Mouse (Mus musculus): ENCODE measurements at regions not wholly inside any gene's neighbourhood (a gene's known extent, or its start where the extent isn't known, plus 50 kb on each side); places are given as distances from the start of the nearest gene placed in this dataset.
"Not testable (repeated sequence)": the region's sequence is repeated elsewhere in the genome, so short reads cannot be mapped to it uniquely, and the experiment has no call there.

GRCm38 (mm10) chr9:94169905-94170612, 367.8 kb downstream of the 1190002N15Rik start:
- TF ChIP-seq CTCF (IDR thresholded peaks at IDR 0.05; ENCODE audit: insufficient read depth, low read length) (no peak), POLR2A (IDR thresholded peaks at IDR 0.05; ENCODE audit: borderline replicate concordance, extremely low read depth, low read depth, low read length) (no peak)
- no peaks in the 10 kb centered on the region for H3K4me1 ChIP-seq (ENCODE audit: control insufficient read depth, insufficient read depth, low read length)
- 78% methylated on average over 2 of the region's 2 CpGs for WGBS
- H3K4me3 ChIP-seq (replicated peaks; ENCODE audit: extremely low read depth, low read depth, low read length): no peak overlapping the region
- no peak for DNase-seq

DNA sequence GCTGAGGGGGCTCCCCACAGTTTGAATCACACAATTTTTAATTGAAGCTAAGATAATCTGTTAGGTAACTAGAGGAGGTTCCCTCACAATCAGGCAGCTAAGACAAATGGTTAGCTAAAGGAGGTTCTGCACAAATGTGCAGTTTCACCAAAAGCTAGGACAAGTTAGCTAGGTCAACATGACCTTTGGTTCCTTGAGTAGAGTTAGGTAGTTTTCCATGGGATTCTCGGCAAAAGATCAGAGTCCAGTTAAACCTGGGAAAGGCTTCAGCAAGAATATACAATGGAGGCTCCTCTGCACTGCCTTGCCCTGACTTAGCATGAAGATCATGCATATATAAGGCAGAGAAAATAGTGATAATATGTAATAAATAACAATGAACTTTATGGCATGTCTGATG, 374.2 kb downstream of the 1190002N15Rik start:
- no peak for TF ChIP-seq CTCF (IDR thresholded peaks at IDR 0.05; ENCODE audit: insufficient read depth, low read length)
- TF ChIP-seq POLR2A (IDR thresholded peaks at IDR 0.05; ENCODE audit: borderline replicate concordance, extremely low read depth, low read depth, low read length): no peak
- 87% methylated on average over 1 of the region's 1 CpGs for WGBS
- no peak for DNase-seq
- Histone ChIP-seq H3K4me3 (replicated peaks; ENCODE audit: extremely low read depth, low read depth, low read length) (no peak overlapping the region), H3K4me1 (ENCODE audit: control insufficient read depth, insufficient read depth, low read length) (no peaks in the 10 kb centered on the region)

DNA sequence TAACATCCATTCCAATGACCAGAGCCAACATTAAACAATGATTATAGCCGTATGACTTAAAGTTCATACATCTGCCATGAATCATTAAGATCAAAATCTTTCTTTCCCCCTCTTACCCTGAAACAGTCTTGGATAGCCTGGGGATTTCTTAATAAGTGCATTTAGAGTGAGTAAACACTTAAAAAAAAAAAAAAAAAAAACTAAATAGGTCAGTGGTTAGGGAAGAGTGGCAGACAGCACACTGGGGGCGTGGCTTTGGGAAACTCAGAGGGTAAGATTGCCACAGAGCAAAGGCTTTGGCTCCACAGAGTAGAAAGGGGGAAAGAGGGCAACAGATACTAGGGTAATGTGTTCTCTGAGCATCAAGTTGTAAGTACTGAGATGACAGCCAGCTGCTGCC, 382.3 kb downstream of the 1190002N15Rik start:
- no peak for DNase-seq
- Histone ChIP-seq H3K4me3 (replicated peaks; ENCODE audit: extremely low read depth, low read depth, low read length) (no peak overlapping the region), H3K4me1 (ENCODE audit: control insufficient read depth, insufficient read depth, low read length) (no peaks in the 10 kb centered on the region)
- 51% methylated on average over 2 of the region's 2 CpGs for WGBS
- TF ChIP-seq CTCF (IDR thresholded peaks at IDR 0.05; ENCODE audit: insufficient read depth, low read length) (no peak), POLR2A (IDR thresholded peaks at IDR 0.05; ENCODE audit: borderline replicate concordance, extremely low read depth, low read depth, low read length) (no peak)

DNA sequence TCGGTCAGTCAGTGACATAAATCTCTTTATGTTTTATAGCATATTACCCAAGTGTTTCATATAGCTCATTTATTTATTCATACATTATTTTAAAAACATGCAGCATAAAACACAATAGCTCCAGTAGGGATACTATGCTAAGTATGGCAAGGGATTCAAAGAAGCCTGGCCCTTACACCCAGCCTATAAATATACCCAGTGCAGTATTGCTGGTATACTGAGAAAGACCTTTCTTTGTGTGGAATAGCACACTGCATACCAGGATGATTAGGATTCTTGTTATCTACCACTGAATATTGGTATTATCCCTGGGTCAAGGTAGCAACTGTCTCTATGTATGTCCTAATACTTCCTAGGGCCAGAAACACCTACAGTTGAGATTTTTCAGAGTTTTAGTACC, 389.4 kb downstream of the 1190002N15Rik start:
- TF ChIP-seq POLR2A (IDR thresholded peaks at IDR 0.05; ENCODE audit: borderline replicate concordance, extremely low read depth, low read depth, low read length) (no peak), CTCF (IDR thresholded peaks at IDR 0.05; ENCODE audit: insufficient read depth, low read length) (no peak)

DNA sequence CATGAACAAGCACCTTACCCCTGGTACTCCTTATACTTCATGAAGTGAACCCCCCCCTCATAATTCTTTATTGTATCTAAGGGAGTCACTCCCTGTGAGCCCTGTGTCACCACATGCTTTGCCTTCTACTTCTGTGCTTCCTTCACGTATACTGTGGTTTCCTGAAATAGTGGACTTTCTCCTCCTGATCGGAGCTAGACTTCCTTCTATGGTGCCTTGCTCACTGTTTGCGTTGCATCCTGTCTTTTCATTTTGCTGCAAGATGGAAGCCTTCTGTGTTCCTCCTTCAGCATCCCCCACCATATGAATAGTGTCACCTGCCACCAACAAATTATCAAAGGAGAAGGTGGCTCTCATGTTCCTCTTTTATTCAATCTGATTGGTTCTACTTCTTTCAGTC, 391.1 kb downstream of the 1190002N15Rik start:
- no peak for TF ChIP-seq POLR2A (IDR thresholded peaks at IDR 0.05; ENCODE audit: borderline replicate concordance, extremely low read depth, low read depth, low read length)
- TF ChIP-seq CTCF (IDR thresholded peaks at IDR 0.05; ENCODE audit: insufficient read depth, low read length): no peak
- 71% methylated on average over 3 of the region's 3 CpGs for WGBS
- no peak for DNase-seq
- no peak overlapping the region for H3K4me3 ChIP-seq (replicated peaks; ENCODE audit: extremely low read depth, low read depth, low read length)
- H3K4me1 ChIP-seq (ENCODE audit: control insufficient read depth, insufficient read depth, low read length): no peaks in the 10 kb centered on the region

More for the DNA sequence above, 389.4 kb downstream of the 1190002N15Rik start:
- Histone ChIP-seq H3K4me1 (ENCODE audit: control insufficient read depth, insufficient read depth, low read length) (no peaks in the 10 kb centered on the region), H3K4me3 (replicated peaks; ENCODE audit: extremely low read depth, low read depth, low read length) (no peak overlapping the region)
- DNase-seq: no peak
- 95% methylated on average over 1 of the region's 1 CpGs for WGBS

GRCm38 (mm10) chr9:94136444-94136843, 401.4 kb downstream of the 1190002N15Rik start:
- DNase-seq: peak; percentile 50
- no peaks in the 10 kb centered on the region for H3K4me1 ChIP-seq (ENCODE audit: control insufficient read depth, insufficient read depth, low read length)
- 19% methylated on average over 1 of the region's 1 CpGs for WGBS
- no peak for TF ChIP-seq POLR2A (IDR thresholded peaks at IDR 0.05; ENCODE audit: borderline replicate concordance, extremely low read depth, low read depth, low read length)
- no peak for TF ChIP-seq CTCF (IDR thresholded peaks at IDR 0.05; ENCODE audit: insufficient read depth, low read length)
- H3K4me3 ChIP-seq (replicated peaks; ENCODE audit: extremely low read depth, low read depth, low read length): no peak overlapping the region

- no peak for DNase-seq
- Histone ChIP-seq H3K4me3 (replicated peaks; ENCODE audit: extremely low read depth, low read depth, low read length) (no peak overlapping the region), H3K4me1 (ENCODE audit: control insufficient read depth, insufficient read depth, low read length) (no peaks in the 10 kb centered on the region)
- TF ChIP-seq POLR2A (IDR thresholded peaks at IDR 0.05; ENCODE audit: borderline replicate concordance, extremely low read depth, low read depth, low read length): no peak
- TF ChIP-seq CTCF (IDR thresholded peaks at IDR 0.05; ENCODE audit: insufficient read depth, low read length): no peak
- 63% methylated on average over 2 of the region's 2 CpGs for WGBS
These were observed 404.2 kb downstream of the 1190002N15Rik start for GRCm38 (mm10) chr9:94133682-94134081.

GRCm38 (mm10) chr9:94131367-94131766, 406.5 kb downstream of the 1190002N15Rik start:
- Histone ChIP-seq H3K4me1 (ENCODE audit: control insufficient read depth, insufficient read depth, low read length) (no peaks in the 10 kb centered on the region), H3K4me3 (replicated peaks; ENCODE audit: extremely low read depth, low read depth, low read length) (no peak overlapping the region)
- 61% methylated on average over 1 of the region's 1 CpGs for WGBS
- TF ChIP-seq POLR2A (IDR thresholded peaks at IDR 0.05; ENCODE audit: borderline replicate concordance, extremely low read depth, low read depth, low read length) (no peak), CTCF (IDR thresholded peaks at IDR 0.05; ENCODE audit: insufficient read depth, low read length) (no peak)
- no peak for DNase-seq

DNA sequence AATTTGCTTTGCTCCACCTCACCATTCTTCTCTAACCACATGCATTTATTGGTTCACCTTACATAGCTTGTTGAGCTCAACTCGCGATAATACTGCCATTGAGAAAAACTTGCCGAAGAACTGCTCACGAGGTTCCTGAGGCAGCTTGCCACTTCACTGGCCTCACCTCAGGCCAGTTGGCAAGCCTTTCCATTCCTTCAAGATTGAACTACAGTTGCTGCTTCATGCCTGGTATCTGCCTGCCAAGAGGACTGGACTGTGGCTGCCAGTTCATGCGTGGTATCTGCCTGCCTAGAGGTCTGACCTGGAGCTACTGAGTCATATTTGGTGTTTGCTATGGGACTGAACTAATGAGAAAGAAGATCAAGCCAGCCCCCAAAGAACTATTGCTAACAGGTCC, 420.9 kb downstream of the 1190002N15Rik start:
- Histone ChIP-seq H3K4me1 (ENCODE audit: control insufficient read depth, insufficient read depth, low read length) (no peaks in the 10 kb centered on the region), H3K4me3 (replicated peaks; ENCODE audit: extremely low read depth, low read depth, low read length) (no peak overlapping the region)
- TF ChIP-seq POLR2A (IDR thresholded peaks at IDR 0.05; ENCODE audit: borderline replicate concordance, extremely low read depth, low read depth, low read length) (no peak), CTCF (IDR thresholded peaks at IDR 0.05; ENCODE audit: insufficient read depth, low read length) (no peak)
- no peak for DNase-seq
- whole genome bisulfite sequencing: 76% methylated on average over 5 of the region's 5 CpGs

- not testable (repeated sequence) for H3K4me3 ChIP-seq (replicated peaks; ENCODE audit: extremely low read depth, low read depth, low read length); DNase-seq; H3K4me1 ChIP-seq (ENCODE audit: control insufficient read depth, insufficient read depth, low read length)
- 50% methylated on average over 1 of the region's 1 CpGs for WGBS
These were observed 430.2 kb downstream of the 1190002N15Rik start for GRCm38 (mm10) chr9:94107701-94108100.
